8 mouse cellular contexts compared by ENCODE assay signal in the genomic region with DNA sequence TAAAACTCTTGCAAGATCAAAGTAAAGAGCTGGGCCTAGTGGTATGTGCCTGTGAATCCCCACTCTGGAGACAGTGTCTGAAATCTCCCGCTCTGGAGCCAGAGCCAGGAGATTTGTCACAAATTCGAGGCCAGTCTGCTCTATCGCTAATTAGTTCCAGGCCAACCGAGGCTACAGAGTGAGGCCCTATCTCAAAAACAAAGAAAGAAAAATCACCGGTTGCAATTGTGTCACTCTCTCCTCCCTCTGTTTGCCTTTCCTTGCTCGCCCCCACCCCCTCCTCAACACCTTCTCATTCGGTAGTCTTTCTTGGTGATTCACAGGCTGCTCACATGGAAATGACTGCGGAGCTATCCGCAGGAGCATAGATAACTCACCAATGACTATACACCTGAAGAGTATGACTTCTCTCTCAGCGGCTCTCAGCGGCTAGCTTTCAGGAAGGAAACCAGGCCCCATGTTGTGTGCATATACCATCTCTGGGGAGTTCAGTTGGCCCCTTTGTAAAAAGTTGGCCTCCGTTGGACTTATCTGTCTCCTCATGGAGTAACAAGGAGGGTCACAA. TPM values are rescaled to one million over a fixed set of nuclear protein-coding genes. Genes with fewer than 3 reads are reported as not detected.
DNase-seq lines count a peak whose midpoint lies in the region; ATAC-seq lines count a peak whose summit lies in the region.

No protein-coding gene starts in this region.

- no peaks in the 10 kb centered on the region for H3K36me3 ChIP-seq in heart, embryonic 11.5 days (ENCODE audit: control insufficient read depth, insufficient read depth, low read length)
- H3K36me3 ChIP-seq in hindbrain, embryonic 12.5 days = no peaks in the 10 kb centered on the region

- H3K9ac ChIP-seq in heart, embryonic 11.5 days (ENCODE audit: low read depth, low read length) = peak overlapping the region; percentile 91
- peak overlapping the region; percentile 80 for H3K9ac ChIP-seq in hindbrain, embryonic 12.5 days

- H3K4me3 ChIP-seq in heart, embryonic 11.5 days (ENCODE audit: low read depth, low read length) = peak overlapping the region; percentile 74
- peak overlapping the region; percentile 66 for H3K4me3 ChIP-seq in hindbrain, embryonic 12.5 days

- 10% methylated on average over 12 of the region's 12 CpGs for WGBS in heart, embryonic 11.5 days (ENCODE audit: insufficient replicate concordance)
- WGBS in hindbrain, embryonic 12.5 days = 16% methylated on average over 12 of the region's 12 CpGs

- H3K4me1 ChIP-seq in heart, embryonic 11.5 days (ENCODE audit: control insufficient read depth, insufficient read depth, low read length) = peaks cover 12% of the 10 kb centered on the region
- peaks cover 26% of the 10 kb centered on the region for H3K4me1 ChIP-seq in hindbrain, embryonic 12.5 days

- no peaks in the 10 kb centered on the region for H3K27me3 ChIP-seq in heart, embryonic 11.5 days (ENCODE audit: control insufficient read depth, insufficient read depth, low read length)
- no peaks in the 10 kb centered on the region for H3K27me3 ChIP-seq in hindbrain, embryonic 12.5 days

- ATAC-seq in heart, embryonic 11.5 days (replicated peaks; ENCODE audit: insufficient number of reproducible peaks, low FRiP score, low TSS enrichment) = no peak
- ATAC-seq in hindbrain, embryonic 12.5 days (ENCODE audit: low FRiP score) = peak; percentile 33

- H3K9me3 ChIP-seq in heart, embryonic 11.5 days (replicated peaks; ENCODE audit: control insufficient read depth, low read length) = no peaks in the 10 kb centered on the region
- H3K9me3 ChIP-seq in hindbrain, embryonic 12.5 days (replicated peaks) = no peaks in the 10 kb centered on the region

- H3K4me2 ChIP-seq in heart, embryonic 11.5 days = peak overlapping the region; percentile 77
- H3K4me2 ChIP-seq in hindbrain, embryonic 12.5 days (replicated peaks) = peak overlapping the region; percentile 75

- DNase-seq in heart, adult 8-10 months (ENCODE audit: low spot score) = no peak
- peak; percentile 25 for DNase-seq in 416B (ENCODE audit: low read depth)
- DNase-seq in cerebellum, postnatal 14 days = peak; percentile 31 to 40
- DNase-seq in lung, postnatal 10 days = peak; percentile 16
- no peak for DNase-seq in adrenal gland, adult (ENCODE audit: inconsistent age in 2 of 2, low spot score in 1 of 2)
- DNase-seq in gastrocnemius, postnatal 25 days = no peak

- H3K27ac ChIP-seq in heart, embryonic 11.5 days (ENCODE audit: low read depth, low read length) = peak overlapping the region; percentile 72
- peak overlapping the region; percentile 86 for H3K27ac ChIP-seq in hindbrain, embryonic 12.5 days

RNA-seq across cellular contexts. Expression of a gene that starts 0.6 kb away (rescaled TPM):
- 59.0 and 59.8 TPM in 2 replicates for polyA plus RNA-seq in heart, embryonic 11.5 days (2014; fragmentation: Nextera tagmentation; extraction: Ambion mirVana)
- total RNA-seq in heart, adult 8-10 months (2022) = 10 to 100 TPM; 13.0 to 14.9 (median 14.1) TPM
- polyA plus RNA-seq in hindbrain, embryonic 12.5 days (2016; fragmentation: Nextera tagmentation; extraction: Ambion mirVana) = 48.8 and 49.7 TPM in 2 replicates
- 10 to 100 TPM; 15.3 to 16.0 TPM for total RNA-seq in gastrocnemius, postnatal 25 days (2021)

RNA-seq across cellular contexts. Expression of a gene that starts 56.8 kb away (rescaled TPM):
- 2.1 and 2.2 TPM in 2 replicates for polyA plus RNA-seq in heart, embryonic 11.5 days (2014; fragmentation: Nextera tagmentation; extraction: Ambion mirVana)
- total RNA-seq in heart, adult 8-10 months (2022) = under 1 TPM in 3 of 4 experiments, not detected in 1; 0.17 to 0.25 (median 0.22) TPM
- 0.62 and 0.95 TPM in 2 replicates for polyA plus RNA-seq in hindbrain, embryonic 12.5 days (2016; fragmentation: Nextera tagmentation; extraction: Ambion mirVana)
- total RNA-seq in gastrocnemius, postnatal 25 days (2021) = not detected

RNA-seq across cellular contexts. Expression of a gene that starts 58.5 kb away (rescaled TPM):
- 40.4 and 41.0 TPM in 2 replicates for polyA plus RNA-seq in heart, embryonic 11.5 days (2014; fragmentation: Nextera tagmentation; extraction: Ambion mirVana)
- total RNA-seq in heart, adult 8-10 months (2022) = 10 to 100 TPM; 25.2 to 27.8 (median 26.0) TPM
- 60.3 and 68.5 TPM in 2 replicates for polyA plus RNA-seq in hindbrain, embryonic 12.5 days (2016; fragmentation: Nextera tagmentation; extraction: Ambion mirVana)
- 10 to 100 TPM; 17.5 to 17.8 TPM for total RNA-seq in gastrocnemius, postnatal 25 days (2021)

Comparison
In these comparisons a context has a peak if more than half of its experiments do, and no peak if none do; other contexts are left out.
1. DNase-seq: peak in 416B (single experiment), cerebellum, postnatal 14 days (2 of 2) and lung, postnatal 10 days (single experiment); none in heart, adult 8-10 months (single experiment), adrenal gland, adult (0 of 2) and gastrocnemius, postnatal 25 days (single experiment).